Mouse (Mus musculus): ENCODE measurements at regions not wholly inside any gene's neighbourhood (a gene's known extent, or its start where the extent isn't known, plus 50 kb on each side); places are given as distances from the start of the nearest gene placed in this dataset.

- TF ChIP-seq CTCF (conservative IDR thresholded peaks at IDR 0.05; ENCODE audit: low read length) (no peak), NANOG (IDR thresholded peaks at IDR 0.05; ENCODE audit: borderline replicate concordance, low read length) (no peak), POU5F1 (IDR thresholded peaks at IDR 0.05; ENCODE audit: borderline replicate concordance, low read length) (no peak)
These were observed 102.6 kb upstream of the Lsamp start for GRCm38 (mm10) chr16:39881525-39881924.
